Mouse (Mus musculus) layer of hippocampus, adult 18-20 months (tissue): Measurements from ENCODE around the gene Scimp. TPM values are rescaled to one million over a fixed set of nuclear protein-coding genes. Genes with fewer than 3 reads are reported as not detected.

ENCODE experiments used
- microRNA-seq, 2 experiments: library from miRNA; unstranded; fragments of <30 nt; microRNA quantifications; one replicate each; pipeline ENCODE4 v1.2.0; 2021
- total RNA-seq, 2 experiments: library from RNA; stranded (reverse); gene quantifications; 2 replicates each; pipeline ENCODE4 v1.2.3; 2021

Scimp gene
- total RNA-seq, 2 experiments from 2014 or later, result not detected

Small RNAs within 50 kb of the gene (microRNA-seq; reads per million reads assigned to microRNA genes)
- gene Gm22760, result 0 reads per million in 2 experiments

Other genes starting within 250 kb of the Scimp start
- 100 to 1,000 TPM; 477 to 515 TPM for gene Mink1, start 249.7 kb downstream of the Scimp start, total RNA-seq
- under 1 TPM; 0.58 to 0.77 TPM for gene 4930544D05Rik, start 196.7 kb downstream of the Scimp start, total RNA-seq
- not detected for gene Chrne, start 193.4 kb downstream of the Scimp start, total RNA-seq
- gene Gp1ba, start 173.5 kb downstream of the Scimp start, total RNA-seq, result not detected
- gene Rnf167, start 165.4 kb downstream of the Scimp start, total RNA-seq, result 10 to 100 TPM; 88.7 to 91.8 TPM
- 100 to 1,000 TPM; 121 to 123 TPM for gene Slc25a11, start 165.1 kb downstream of the Scimp start, total RNA-seq
- gene Pfn1, start 157.9 kb downstream of the Scimp start, total RNA-seq, result 100 to 1,000 TPM; 326 to 341 TPM
- 1 to 10 TPM; 6.0 to 9.9 TPM for gene Eno3, start 155.4 kb downstream of the Scimp start, total RNA-seq
- gene Spag7, start 143.2 kb downstream of the Scimp start, total RNA-seq, result 10 to 100 TPM; 50.5 to 51.9 TPM
- 100 to 1,000 TPM; 330 to 389 TPM for gene Camta2, start 124.5 kb downstream of the Scimp start, total RNA-seq
- gene Inca1, start 112.4 kb downstream of the Scimp start, total RNA-seq, result 1 to 10 TPM; 3.7 to 4.3 TPM
- gene Kif1c, start 112.0 kb downstream of the Scimp start, total RNA-seq, result 10 to 100 TPM; 70.4 to 82.8 TPM
- 10 to 100 TPM; 22.5 to 24.6 TPM for gene Zfp3, start 48.4 kb downstream of the Scimp start, total RNA-seq
- 100 to 1,000 TPM; 128 to 130 TPM for gene Rabep1, start 32.2 kb upstream of the Scimp start, total RNA-seq
- 10 to 100 TPM; 49.1 to 49.6 TPM for gene Nup88, start 157.4 kb upstream of the Scimp start, total RNA-seq
- 10 to 100 TPM; 36.1 to 38.8 TPM for gene Rpain, start 157.6 kb upstream of the Scimp start, total RNA-seq
- 100 to 1,000 TPM in 1 of 2 experiments, 10 to 100 TPM in 1; 98.4 to 107 TPM for gene C1qbp, start 170.4 kb upstream of the Scimp start, total RNA-seq
- gene Dhx33, start 191.9 kb upstream of the Scimp start, total RNA-seq, result 10 to 100 TPM; 62.4 to 63.8 TPM
- gene Mis12, start 207.0 kb upstream of the Scimp start, total RNA-seq, result 10 to 100 TPM; 17.7 to 19.5 TPM
- 10 to 100 TPM; 26.7 to 27.6 TPM for gene Derl2, start 207.3 kb upstream of the Scimp start, total RNA-seq
- 100 to 1,000 TPM; 215 to 252 TPM for gene 6330403K07Rik, start 220.9 kb upstream of the Scimp start, total RNA-seq